Mouse (Mus musculus) ES-E14 (cell line): ENCODE measurements around the gene Hunk. TPM values are rescaled to one million over a fixed set of nuclear protein-coding genes. Genes with fewer than 3 reads are reported as not detected.

Experiments
- DNase-seq: peaks from one replicate; pipeline ENCODE4 v3.0.0-alpha.2; 2013; ENCODE audit warnings: low read depth, low spot score
- H3K27ac ChIP-seq: 2 replicates; pipeline ENCODE4 v1.5.1; 2012; ENCODE audit warnings: low read depth, mild to moderate bottlenecking, low read length, moderate library complexity, mixed read lengths; ENCODE audit not compliant: poor library complexity, insufficient read depth, severe bottlenecking
- H3K36me3 ChIP-seq: 2 replicates; pipeline ENCODE4 v1.6.1; 2012; ENCODE audit warnings: mild to moderate bottlenecking, low read length, moderate library complexity, mixed read lengths; ENCODE audit not compliant: control insufficient read depth, poor library complexity, insufficient read depth, severe bottlenecking
- H3K4me1 ChIP-seq, 2 experiments: fragments of 150-350 bp in 1 of 2; sonication (generic) in 1 of 2; 2 replicates each; pipeline ENCODE4 v1.6.1; 2012; ENCODE audit warnings: low read length in 2 of 2, mild to moderate bottlenecking in 1 of 2, mixed read lengths in 1 of 2; ENCODE audit not compliant: control insufficient read depth in 2 of 2, insufficient read depth in 2 of 2, poor library complexity in 1 of 2
- H3K4me3 ChIP-seq, 2 experiments: fragments of 150-350 bp in 1 of 2; sonication (generic) in 1 of 2; 2 replicates each; pipeline ENCODE4 v1.5.1; 2012; ENCODE audit warnings: low read length in 2 of 2, low read depth in 1 of 2, mild to moderate bottlenecking in 1 of 2, mixed read lengths in 1 of 2; ENCODE audit not compliant: insufficient read depth in 1 of 2, poor library complexity in 1 of 2, severe bottlenecking in 1 of 2
- H3K9ac ChIP-seq: 2 replicates; pipeline ENCODE4 v1.6.1; 2012; ENCODE audit warnings: low read depth, mild to moderate bottlenecking, low read length, mixed read lengths; ENCODE audit not compliant: poor library complexity, insufficient read depth, severe bottlenecking
- H3K9me3 ChIP-seq: fragments of 150-350 bp; sonication (generic); 2 replicates; pipeline ENCODE4 v1.6.1; 2012; ENCODE audit warnings: low read depth, mild to moderate bottlenecking, low read length; ENCODE audit not compliant: control insufficient read depth, insufficient read depth
- CHD2 ChIP-seq: IDR thresholded peaks from 2 replicates; pipeline ENCODE4 v1.6.1; 2014; ENCODE audit warnings: mild to moderate bottlenecking, low read depth, low read length, inconsistent platforms
- HCFC1 ChIP-seq: IDR thresholded peaks from 2 replicates; pipeline ENCODE4 v1.6.1; 2012; ENCODE audit warnings: low read length, inconsistent platforms, borderline replicate concordance; ENCODE audit not compliant: insufficient read depth
- MAFK ChIP-seq: IDR thresholded peaks from 2 replicates; pipeline ENCODE4 v1.6.1; 2014; ENCODE audit warnings: mild to moderate bottlenecking, low read depth, low read length, inconsistent platforms; ENCODE audit not compliant: insufficient read depth
- ZC3H11A ChIP-seq: IDR thresholded peaks from 2 replicates; pipeline ENCODE4 v1.6.1; 2012; ENCODE audit warnings: low read depth, mild to moderate bottlenecking, inconsistent platforms, low read length, borderline replicate concordance
- ZNF384 ChIP-seq: IDR thresholded peaks from 2 replicates; pipeline ENCODE4 v1.6.1; 2012; ENCODE audit warnings: low read depth, low read length, inconsistent platforms
- in situ Hi-C, 2 experiments: fragments of 600-800 bp; cut with MboI; formaldehyde crosslinking; loops; one replicate each; pipeline ENCODE4 v1.15.1; 2025; ENCODE audit warnings: low sequenced_read_pairs in 2 of 2, inconsistent platforms in 1 of 2; ENCODE audit not compliant: unreplicated experiment in 2 of 2
- total RNA-seq: library from RNA; depleted of rRNA; stranded (reverse); fragments of 300-350 nt; gene quantifications from 2 replicates; pipeline ENCODE4 v1.2.3, GENCODE M21; 2012

Gene Hunk
- total RNA-seq, 1 experiment: 9.2 TPM

GRCm38 (mm10) chr16:90456495-90457125 is 70.8 kb downstream of the Hunk start:
- Histone ChIP-seq H3K4me3 (no peak overlapping the region), H3K9me3 (no peaks in the 10 kb centered on the region), H3K9ac (no peak overlapping the region), H3K36me3 (peaks cover 19% of the 10 kb centered on the region), H3K27ac (no peak overlapping the region), H3K4me1 (peaks cover 0 to 5% of the 10 kb centered on the region in 2 experiments; a peak in 1 of 4 replicates)
- TF ChIP-seq ZC3H11A: no peak
- no peak for TF ChIP-seq MAFK
- no peak for TF ChIP-seq CHD2
- TF ChIP-seq ZNF384: no peak
- no peak for TF ChIP-seq HCFC1
- in situ Hi-C loops: no loop called here
- DNase-seq: no peak

GRCm38 (mm10) chr16:90458899-90459610 is 73.2 kb downstream of the Hunk start:
- Histone ChIP-seq H3K4me3 (no peak overlapping the region), H3K9ac (no peak overlapping the region), H3K27ac (no peak overlapping the region), H3K4me1 (peaks cover 0 to 9% of the 10 kb centered on the region in 2 experiments; a peak in 2 of 4 replicates), H3K36me3 (peaks cover 23% of the 10 kb centered on the region), H3K9me3 (no peaks in the 10 kb centered on the region)
- in situ Hi-C loops: no loop called here
- no peak for TF ChIP-seq CHD2
- TF ChIP-seq MAFK: no peak
- no peak for TF ChIP-seq HCFC1
- TF ChIP-seq ZC3H11A: no peak
- TF ChIP-seq ZNF384: no peak
- no peak for DNase-seq

- in situ Hi-C loops: no loop called here
- DNase-seq: no peak
- Histone ChIP-seq H3K27ac (no peak overlapping the region), H3K9me3 (no peaks in the 10 kb centered on the region), H3K4me1 (peaks cover 0 to 13% of the 10 kb centered on the region in 2 experiments; a peak in 2 of 4 replicates), H3K9ac (no peak overlapping the region), H3K4me3 (no peak overlapping the region), H3K36me3 (peaks cover 11% of the 10 kb centered on the region; the same call in 1 of the 2 replicates)
- TF ChIP-seq ZNF384: no peak
- TF ChIP-seq HCFC1: no peak
- TF ChIP-seq CHD2: no peak
- no peak for TF ChIP-seq ZC3H11A
- no peak for TF ChIP-seq MAFK
Measured at GRCm38 (mm10) chr16:90461304-90461905, 75.6 kb downstream of the Hunk start.

GRCm38 (mm10) chr16:90462728-90463275 is 77.0 kb downstream of the Hunk start:
- DNase-seq: no peak
- Histone ChIP-seq H3K9me3 (no peaks in the 10 kb centered on the region), H3K9ac (no peak overlapping the region), H3K4me3 (no peak overlapping the region), H3K4me1 (peaks cover 0 to 13% of the 10 kb centered on the region in 2 experiments; a peak in 2 of 4 replicates), H3K27ac (no peak overlapping the region), H3K36me3 (peaks cover 9% of the 10 kb centered on the region; the same call in 1 of the 2 replicates)
- no peak for TF ChIP-seq ZNF384
- no peak for TF ChIP-seq ZC3H11A
- no peak for TF ChIP-seq MAFK
- TF ChIP-seq HCFC1: no peak
- no peak for TF ChIP-seq CHD2
- in situ Hi-C loops: no loop called here
